ENCODE assay signal across 15 mouse cellular contexts in the genomic region with DNA sequence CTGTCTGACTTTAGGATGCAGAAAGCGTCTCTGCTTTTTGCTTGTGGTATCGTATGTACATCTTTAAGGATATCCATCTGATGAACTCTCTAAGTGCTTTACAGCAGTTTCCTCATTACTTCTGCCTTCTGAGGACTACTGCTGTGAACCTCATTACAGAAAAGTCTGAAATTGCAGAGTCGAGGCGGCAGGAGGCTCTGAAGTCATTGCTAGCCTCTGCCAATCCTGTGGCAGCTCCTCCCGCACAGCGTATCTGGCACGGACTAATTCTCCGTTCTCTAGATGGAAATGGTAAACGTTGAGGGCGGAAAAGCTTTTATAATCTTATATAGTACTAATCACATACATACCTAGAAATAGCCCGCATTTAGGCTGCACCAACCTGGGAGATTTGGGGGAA.
A peak's percentile ranks its signal among the peaks of the same experiment; 100 is the strongest.
DNase-seq lines count a peak whose midpoint lies in the region; ATAC-seq lines count a peak whose summit lies in the region.
"Had no signal": no experiment of that assay in that cellular context is flagged by ENCODE, and none has a peak within 500 bp of the region (broad histone marks: within the 10 kb centered on the region; RNA-seq: fewer than 3 reads in every experiment).

No protein-coding gene starts in this region.

- H3K4me1 ChIP-seq in midbrain, embryonic 16.5 days (ENCODE audit: control insufficient read depth, insufficient read depth, low read length) = peaks cover 4% of the 10 kb centered on the region; the same call in 1 of the 2 replicates
- peaks cover 13% of the 10 kb centered on the region for H3K4me1 ChIP-seq in midbrain, embryonic 15.5 days
- H3K4me1 ChIP-seq in intestine, embryonic 15.5 days (replicated peaks) = peaks cover 2% of the 10 kb centered on the region; the same call in 1 of the 2 replicates
- H3K4me1 ChIP-seq: liver, embryonic 15.5 days had no signal

- peaks cover 10% of the 10 kb centered on the region; the same call in 1 of the 2 replicates for H3K36me3 ChIP-seq in midbrain, embryonic 16.5 days (ENCODE audit: control insufficient read depth, insufficient read depth, low read length)
- H3K36me3 ChIP-seq in midbrain, embryonic 15.5 days (replicated peaks) = peaks cover 10% of the 10 kb centered on the region; the same call in 1 of the 2 replicates
- peaks cover 22% of the 10 kb centered on the region for H3K36me3 ChIP-seq in intestine, embryonic 15.5 days
- H3K36me3 ChIP-seq: G1E had no signal

- 65% methylated on average over 11 of the region's 11 CpGs for WGBS in midbrain, embryonic 16.5 days
- WGBS in midbrain, embryonic 15.5 days = 71% methylated on average over 11 of the region's 11 CpGs
- 80% methylated on average over 11 of the region's 11 CpGs for WGBS in intestine, embryonic 15.5 days

- H3K9ac ChIP-seq in midbrain, embryonic 16.5 days (ENCODE audit: low read depth, low read length) = no peak overlapping the region
- no peak overlapping the region for H3K9ac ChIP-seq in midbrain, embryonic 15.5 days
- no peak overlapping the region for H3K9ac ChIP-seq in intestine, embryonic 15.5 days
- H3K9ac ChIP-seq: embryonic facial prominence, embryonic 13.5 days; liver, embryonic 15.5 days had no signal

- H3K27me3 ChIP-seq in midbrain, embryonic 16.5 days (ENCODE audit: control insufficient read depth, insufficient read depth, low read depth, low read length) = no peaks in the 10 kb centered on the region
- H3K27me3 ChIP-seq in midbrain, embryonic 15.5 days (replicated peaks) = no peaks in the 10 kb centered on the region
- H3K27me3 ChIP-seq in intestine, embryonic 15.5 days (replicated peaks) = no peaks in the 10 kb centered on the region
- H3K27me3 ChIP-seq: embryonic facial prominence, embryonic 13.5 days; liver, embryonic 15.5 days had no signal

- H3K27ac ChIP-seq in midbrain, embryonic 16.5 days (ENCODE audit: low read length) = no peak overlapping the region
- no peak overlapping the region for H3K27ac ChIP-seq in midbrain, embryonic 15.5 days
- no peak overlapping the region for H3K27ac ChIP-seq in intestine, embryonic 15.5 days
- H3K27ac ChIP-seq: embryonic facial prominence, embryonic 13.5 days; liver, embryonic 15.5 days had no signal

- no peak overlapping the region; the same call in 1 of the 2 replicates for H3K4me2 ChIP-seq in midbrain, embryonic 16.5 days (ENCODE audit: low read length)
- H3K4me2 ChIP-seq in midbrain, embryonic 15.5 days = no peak overlapping the region
- no peak overlapping the region for H3K4me2 ChIP-seq in intestine, embryonic 15.5 days (replicated peaks)
- H3K4me2 ChIP-seq: embryonic facial prominence, embryonic 13.5 days; liver, embryonic 15.5 days had no signal

- peak; percentile 14 to 15 for DNase-seq in cerebellum, adult 18-20 months
- no peak for DNase-seq in cerebellum, adult 11-12 months
- DNase-seq in layer of hippocampus, postnatal 36 days = peak; percentile 24 to 40
- DNase-seq in right cerebral cortex, postnatal 25 days = peak; percentile 37
- DNase-seq in gastrocnemius, adult 8-10 months (ENCODE audit: low spot score in 2 of 2) = no peak
- DNase-seq: heart, postnatal 36 days; kidney, postnatal 36 days; thymus, postnatal 4 days had no signal

- no peak overlapping the region for H3K4me3 ChIP-seq in midbrain, embryonic 16.5 days (ENCODE audit: low read depth, low read length)
- no peak overlapping the region for H3K4me3 ChIP-seq in midbrain, embryonic 15.5 days
- no peak overlapping the region for H3K4me3 ChIP-seq in intestine, embryonic 15.5 days (replicated peaks)
- H3K4me3 ChIP-seq: embryonic facial prominence, embryonic 13.5 days; liver, embryonic 15.5 days had no signal

- 0 out of 2 replicates have a peak, but pooled peaks have one; percentile 60 for ATAC-seq in midbrain, embryonic 16.5 days
- no peak for ATAC-seq in midbrain, embryonic 15.5 days (replicated peaks)
- ATAC-seq in intestine, embryonic 15.5 days = no peak
- ATAC-seq: activated CD4-positive, CD25-positive, alpha-beta regulatory T cell, adult 4 months had no signal

- no peaks in the 10 kb centered on the region; the same call in 1 of the 2 replicates for H3K9me3 ChIP-seq in midbrain, embryonic 16.5 days (replicated peaks; ENCODE audit: control insufficient read depth, low read length, poor library complexity, severe bottlenecking)
- no peaks in the 10 kb centered on the region for H3K9me3 ChIP-seq in midbrain, embryonic 15.5 days
- H3K9me3 ChIP-seq in intestine, embryonic 15.5 days = no peaks in the 10 kb centered on the region
- H3K9me3 ChIP-seq: liver, embryonic 15.5 days had no signal

Comparison
In these comparisons a context has a peak if more than half of its experiments do, and no peak if none do; other contexts are left out.
1. DNase-seq: peak in cerebellum, adult 18-20 months (2 of 2), layer of hippocampus, postnatal 36 days (2 of 2) and right cerebral cortex, postnatal 25 days (single experiment); none in cerebellum, adult 11-12 months (single experiment) and gastrocnemius, adult 8-10 months (0 of 2).